Mouse (Mus musculus) heart, embryonic 15.5 days (tissue): ENCODE data around the gene Mia2. TPM values are rescaled to one million over a fixed set of nuclear protein-coding genes. Genes with fewer than 3 reads are reported as not detected.
A peak's percentile ranks its signal among the peaks of the same experiment; 100 is the strongest.

Source experiments
- ATAC-seq: fragments of 200-750 bp; cut with Nextera tagmentation; replicated peaks from 2 replicates; pipeline ENCODE4 v1.8.0; 2017; ENCODE audit warnings: low read depth, moderate TSS enrichment; ENCODE audit not compliant: insufficient number of reproducible peaks, insufficient read depth, low FRiP score
- H3K27ac ChIP-seq: fragments of 300-500 bp; sonication (generic); 2 replicates; pipeline ENCODE4 v1.5.1; 2015; ENCODE audit warnings: mild to moderate bottlenecking, inconsistent platforms
- H3K27me3 ChIP-seq: fragments of 300-500 bp; sonication (generic); 2 replicates; pipeline ENCODE4 v1.6.1; 2015; ENCODE audit warnings: inconsistent platforms
- H3K36me3 ChIP-seq: fragments of 300-500 bp; sonication (generic); 2 replicates; pipeline ENCODE4 v1.6.1; 2015; ENCODE audit warnings: mild to moderate bottlenecking, inconsistent platforms
- H3K4me1 ChIP-seq: fragments of 300-500 bp; sonication (generic); replicated peaks from 2 replicates; pipeline ENCODE4 v1.6.1; 2015; ENCODE audit warnings: inconsistent platforms
- H3K4me2 ChIP-seq: fragments of 300-500 bp; sonication (generic); 2 replicates; pipeline ENCODE4 v1.6.1; 2015; ENCODE audit warnings: inconsistent platforms, mild to moderate bottlenecking, moderate library complexity
- H3K4me3 ChIP-seq: fragments of 300-500 bp; sonication (generic); 2 replicates; pipeline ENCODE4 v1.5.1; 2015; ENCODE audit warnings: mild to moderate bottlenecking, inconsistent platforms
- H3K9ac ChIP-seq: fragments of 300-500 bp; sonication (generic); 2 replicates; pipeline ENCODE4 v1.6.1; 2015; ENCODE audit warnings: mild to moderate bottlenecking, inconsistent platforms
- H3K9me3 ChIP-seq: fragments of 300-500 bp; sonication (generic); replicated peaks from 2 replicates; pipeline ENCODE4 v1.6.1; 2016; ENCODE audit warnings: inconsistent platforms
- WGBS: fragments of 180-500 bp; shearing (Covaris S2); methylation state at CpG from one replicate; pipeline ENCODE4 v1.1.7; 2015; ENCODE audit warnings: mixed read lengths; 5-methylcytosine and 5-hydroxymethylcytosine counted together
- polyA plus RNA-seq: library from polyadenylated mRNA; unstranded; fragments of >200 nt; fragmentation: Nextera tagmentation; extraction: Ambion mirVana; gene quantifications from 2 replicates; pipeline ENCODE4 v1.2.1, GENCODE M21; 2015

Gene Mia2
- polyA plus RNA-seq, 1 experiment from 2014 or later = 39.6 TPM

DNA sequence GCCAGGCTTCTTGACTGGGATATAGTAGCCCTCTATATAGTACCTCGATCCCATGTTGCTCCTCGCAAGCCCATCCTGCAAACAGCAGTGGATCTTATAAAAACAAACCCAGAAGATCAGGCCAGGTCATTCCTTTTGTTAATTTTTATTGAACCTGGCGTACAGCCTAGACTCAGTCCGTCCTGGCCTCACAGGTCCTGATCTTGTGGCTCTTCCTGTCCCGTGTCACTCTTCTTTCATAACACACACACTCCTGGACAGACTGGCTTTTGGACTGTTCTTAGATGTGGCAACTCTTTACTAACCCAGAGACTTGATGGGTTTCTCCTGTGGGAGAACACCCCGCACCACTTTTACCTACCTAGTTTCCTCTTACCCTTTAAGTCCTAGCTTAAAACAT is 10.3 kb downstream of the Mia2 start:
- Histone ChIP-seq H3K4me2 (no peak overlapping the region), H3K27me3 (no peaks in the 10 kb centered on the region), H3K4me3 (no peak overlapping the region), H3K9me3 (no peaks in the 10 kb centered on the region), H3K9ac (no peak overlapping the region), H3K4me1 (no peaks in the 10 kb centered on the region), H3K36me3 (no peaks in the 10 kb centered on the region), H3K27ac (no peak overlapping the region)
- 74% methylated on average over 6 of the region's 6 CpGs for WGBS
- no peak for ATAC-seq

DNA sequence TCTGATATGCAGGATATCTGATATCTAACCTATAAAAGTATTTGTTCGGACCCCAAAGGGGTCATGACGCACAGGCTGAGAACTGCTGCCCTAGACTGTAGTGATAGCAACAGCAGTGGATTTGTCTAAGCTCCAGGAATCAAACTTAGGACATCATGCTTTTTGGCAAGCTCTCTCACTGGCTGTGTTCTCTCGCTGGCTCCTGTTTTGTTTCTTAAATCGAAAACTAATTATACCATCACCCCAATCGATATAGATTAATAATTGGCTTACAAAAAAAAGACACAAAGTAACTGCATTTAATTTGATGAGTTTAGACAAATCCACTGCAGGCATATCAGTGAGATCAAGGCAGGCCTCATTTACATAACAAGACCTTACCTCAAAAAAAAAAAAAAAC is 10.9 kb downstream of the Mia2 start:
- ATAC-seq = no peak
- H3K27ac ChIP-seq = no peak overlapping the region
- no peak overlapping the region for H3K9ac ChIP-seq
- H3K27me3 ChIP-seq = no peaks in the 10 kb centered on the region
- no peaks in the 10 kb centered on the region for H3K36me3 ChIP-seq
- no peak overlapping the region for H3K4me2 ChIP-seq
- H3K4me1 ChIP-seq = no peaks in the 10 kb centered on the region
- WGBS = 77% methylated on average over 5 of the region's 5 CpGs
- H3K4me3 ChIP-seq = no peak overlapping the region
- no peaks in the 10 kb centered on the region for H3K9me3 ChIP-seq

GRCm38 (mm10) chr12:59107926-59108325 is 12.3 kb downstream of the Mia2 start:
- Histone ChIP-seq H3K4me1 (no peaks in the 10 kb centered on the region), H3K9ac (no peak overlapping the region), H3K27me3 (no peaks in the 10 kb centered on the region), H3K27ac (no peak overlapping the region), H3K36me3 (no peaks in the 10 kb centered on the region), H3K4me3 (no peak overlapping the region), H3K9me3 (no peaks in the 10 kb centered on the region), H3K4me2 (no peak overlapping the region)
- ATAC-seq = no peak
- WGBS = 82% methylated on average over 4 of the region's 4 CpGs

GRCm38 (mm10) chr12:59117184-59117583 is 21.6 kb downstream of the Mia2 start:
- Histone ChIP-seq H3K4me3 (no peak overlapping the region), H3K4me2 (no peak overlapping the region), H3K27ac (no peak overlapping the region), H3K4me1 (no peaks in the 10 kb centered on the region), H3K36me3 (no peaks in the 10 kb centered on the region), H3K9me3 (no peaks in the 10 kb centered on the region), H3K27me3 (no peaks in the 10 kb centered on the region), H3K9ac (no peak overlapping the region)
- 58% methylated on average over 3 of the region's 3 CpGs for WGBS
- no peak for ATAC-seq

GRCm38 (mm10) chr12:59125426-59125825 is 29.8 kb downstream of the Mia2 start:
- WGBS = 68% methylated on average over 2 of the region's 2 CpGs
- Histone ChIP-seq H3K4me1 (0 out of 2 replicates have a peak, but pooled peaks cover 3% of the 10 kb centered on the region), H3K4me2 (no peak overlapping the region), H3K4me3 (no peak overlapping the region), H3K9ac (no peak overlapping the region), H3K36me3 (no peaks in the 10 kb centered on the region), H3K9me3 (no peaks in the 10 kb centered on the region), H3K27me3 (no peaks in the 10 kb centered on the region), H3K27ac (no peak overlapping the region)
- no peak for ATAC-seq

- H3K27me3 ChIP-seq = no peaks in the 10 kb centered on the region
- H3K4me1 ChIP-seq = peaks cover 14% of the 10 kb centered on the region
- H3K4me2 ChIP-seq = no peak overlapping the region
- 74% methylated on average over 10 of the region's 10 CpGs for WGBS
- H3K9ac ChIP-seq = no peak overlapping the region
- ATAC-seq = no peak
- H3K27ac ChIP-seq = no peak overlapping the region
- H3K4me3 ChIP-seq = no peak overlapping the region
- no peaks in the 10 kb centered on the region for H3K9me3 ChIP-seq
- no peaks in the 10 kb centered on the region for H3K36me3 ChIP-seq
Measured at GRCm38 (mm10) chr12:59128501-59128900, 32.9 kb downstream of the Mia2 start.

DNA sequence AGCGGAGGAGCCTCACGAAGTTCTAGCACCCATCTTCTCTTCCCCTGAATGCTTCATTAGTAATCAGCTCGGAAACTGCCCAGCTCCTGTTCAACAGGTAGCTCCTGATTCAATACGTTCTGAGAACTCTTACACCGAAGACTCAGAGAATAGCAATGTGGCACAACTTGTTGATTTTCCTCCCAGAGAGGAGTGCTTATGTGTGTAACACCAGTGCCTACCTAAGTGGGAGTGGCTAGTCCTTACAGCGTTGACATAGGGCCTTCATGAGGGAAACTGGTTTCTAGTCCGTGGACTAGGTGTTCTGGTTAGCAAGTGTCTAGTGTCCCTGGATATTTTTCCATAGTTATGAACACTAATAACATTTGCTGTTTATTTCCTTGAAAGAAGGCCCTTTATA is 33.4 kb downstream of the Mia2 start:
- WGBS = 35% methylated on average over 7 of the region's 7 CpGs
- peak overlapping the region; percentile 79 for H3K4me2 ChIP-seq
- no peak overlapping the region for H3K9ac ChIP-seq
- H3K4me1 ChIP-seq = peaks cover 14% of the 10 kb centered on the region
- H3K36me3 ChIP-seq = no peaks in the 10 kb centered on the region
- no peaks in the 10 kb centered on the region for H3K27me3 ChIP-seq
- ATAC-seq = no peak
- no peaks in the 10 kb centered on the region for H3K9me3 ChIP-seq
- no peak overlapping the region for H3K27ac ChIP-seq
- H3K4me3 ChIP-seq = peak overlapping the region; percentile 99; the same call in 1 of the 2 replicates

DNA sequence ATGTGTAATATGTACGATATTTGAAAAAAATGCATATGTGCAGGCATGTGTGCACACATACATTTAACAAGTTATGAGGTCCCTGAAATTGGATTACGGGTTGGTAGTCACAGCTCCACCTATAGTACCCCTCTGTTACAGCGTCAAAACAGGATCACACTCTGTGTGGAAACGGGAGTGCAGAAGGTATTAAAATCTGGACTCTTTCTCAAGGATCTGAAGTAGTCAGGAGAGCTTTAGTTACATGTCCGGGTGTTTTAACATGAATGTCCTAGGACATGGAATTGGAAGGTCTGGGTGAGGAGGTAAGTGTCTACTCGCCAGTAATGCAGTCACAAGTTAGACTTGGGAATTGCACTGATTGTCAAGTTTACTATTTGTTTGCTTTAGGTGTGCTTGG is 34.0 kb downstream of the Mia2 start:
- 0 out of 2 replicates have a peak, but pooled peaks have one; percentile 21 for ATAC-seq
- H3K4me2 ChIP-seq = peak overlapping the region; percentile 79
- peaks cover 18% of the 10 kb centered on the region for H3K4me1 ChIP-seq
- H3K27ac ChIP-seq = peak overlapping the region; percentile 97
- H3K36me3 ChIP-seq = no peaks in the 10 kb centered on the region
- 9% methylated on average over 6 of the region's 6 CpGs for whole genome bisulfite sequencing
- H3K4me3 ChIP-seq = peak overlapping the region; percentile 99
- H3K9me3 ChIP-seq = no peaks in the 10 kb centered on the region
- peak overlapping the region; percentile 97 for H3K9ac ChIP-seq
- H3K27me3 ChIP-seq = no peaks in the 10 kb centered on the region

GRCm38 (mm10) chr12:59130249-59130648 is 34.6 kb downstream of the Mia2 start:
- Histone ChIP-seq H3K9me3 (no peaks in the 10 kb centered on the region), H3K27me3 (no peaks in the 10 kb centered on the region), H3K4me3 (peak overlapping the region; percentile 99), H3K36me3 (no peaks in the 10 kb centered on the region), H3K9ac (peak overlapping the region; percentile 97), H3K27ac (peak overlapping the region; percentile 97), H3K4me1 (peaks cover 18% of the 10 kb centered on the region), H3K4me2 (peak overlapping the region; percentile 79)
- no peak for ATAC-seq
- 4% methylated on average over 3 of the region's 3 CpGs for WGBS

GRCm38 (mm10) chr12:59130651-59131577 is 35.3 kb downstream of the Mia2 start:
- WGBS = under 1% methylated on average over 95 of the region's 100 CpGs

DNA sequence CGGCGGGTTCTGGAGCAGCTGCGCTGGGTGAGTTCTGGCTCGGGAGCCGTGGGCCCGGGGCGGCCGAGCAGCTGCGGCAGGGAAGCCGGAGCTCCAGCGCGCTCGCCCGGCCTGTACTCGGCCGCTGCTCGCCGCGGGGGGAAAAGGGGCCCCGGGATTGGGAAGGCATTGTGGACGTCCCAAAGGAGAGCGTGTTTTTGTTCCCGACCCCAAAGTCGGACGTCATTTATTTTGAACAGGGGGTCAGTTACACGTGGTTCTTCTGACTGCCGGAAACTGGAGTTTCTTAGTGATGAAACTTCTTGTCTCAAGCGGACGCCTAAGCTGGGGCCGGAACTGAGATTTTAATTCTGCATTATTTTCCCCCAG is 36.0 kb downstream of the Mia2 start:
- Histone ChIP-seq H3K9ac (peak overlapping the region; percentile 97), H3K4me2 (peak overlapping the region; percentile 79), H3K4me1 (peaks cover 22% of the 10 kb centered on the region), H3K4me3 (peak overlapping the region; percentile 99), H3K27me3 (no peaks in the 10 kb centered on the region), H3K27ac (peak overlapping the region; percentile 97), H3K9me3 (no peaks in the 10 kb centered on the region), H3K36me3 (no peaks in the 10 kb centered on the region)
- under 1% methylated on average over 30 of the region's 30 CpGs for WGBS
- peak; percentile 50 for ATAC-seq

More at GRCm38 (mm10) chr12:59130651-59131577, 35.3 kb downstream of the Mia2 start:
- Histone ChIP-seq H3K4me2 (peak overlapping the region; percentile 79), H3K9me3 (no peaks in the 10 kb centered on the region), H3K4me1 (peaks cover 22% of the 10 kb centered on the region), H3K4me3 (peak overlapping the region; percentile 99), H3K9ac (peak overlapping the region; percentile 97), H3K27me3 (no peaks in the 10 kb centered on the region), H3K36me3 (no peaks in the 10 kb centered on the region), H3K27ac (peak overlapping the region; percentile 97)
- peak; percentile 95 for ATAC-seq

DNA sequence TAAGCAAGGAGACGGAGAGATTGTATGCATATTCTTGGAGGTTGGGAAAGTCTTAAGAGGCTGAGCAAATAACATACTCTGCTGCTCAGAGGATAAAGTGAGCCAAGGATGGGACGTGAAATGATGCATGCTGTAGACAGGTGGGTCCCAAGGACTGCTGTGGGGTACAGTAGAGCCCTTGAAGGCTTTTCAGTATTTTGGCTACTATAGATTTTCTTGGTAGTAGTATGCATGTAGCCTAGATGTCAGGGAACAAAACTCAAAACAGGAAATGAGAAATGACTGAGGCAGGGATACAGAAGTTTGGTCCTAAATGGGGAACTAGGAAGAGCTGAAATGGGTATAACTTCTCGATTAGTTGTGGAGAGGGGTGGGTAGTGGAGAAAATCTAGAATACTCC is 36.9 kb downstream of the Mia2 start:
- Histone ChIP-seq H3K9me3 (no peaks in the 10 kb centered on the region), H3K4me3 (peak overlapping the region; percentile 99), H3K4me2 (peak overlapping the region; percentile 79), H3K9ac (peak overlapping the region; percentile 97; the same call in 1 of the 2 replicates), H3K36me3 (no peaks in the 10 kb centered on the region), H3K27me3 (no peaks in the 10 kb centered on the region), H3K27ac (no peak overlapping the region), H3K4me1 (peaks cover 22% of the 10 kb centered on the region)
- no peak for ATAC-seq
- WGBS = 45% methylated on average over 3 of the region's 3 CpGs
